Comparison of ENCODE assay signal across 12 mouse cellular contexts in genomic region chr16:44136511-44137021, GRCm38 (mm10). TPM values are rescaled to one million over a fixed set of nuclear protein-coding genes. Genes with fewer than 3 reads are reported as not detected.
DNase-seq lines count a peak whose midpoint lies in the region.
"Had no signal": no experiment of that assay in that cellular context is flagged by ENCODE, and none has a peak within 500 bp of the region (broad histone marks: within the 10 kb centered on the region; RNA-seq: fewer than 3 reads in every experiment).

No protein-coding gene starts in this region.

- no peak overlapping the region for H3K4me3 ChIP-seq in midbrain, embryonic 10.5 days
- no peak overlapping the region for H3K4me3 ChIP-seq in heart, embryonic 10.5 days
- H3K4me3 ChIP-seq: heart, embryonic 15.5 days; hindbrain, embryonic 12.5 days; limb, embryonic 15.5 days had no signal

- H3K27me3 ChIP-seq in midbrain, embryonic 10.5 days (ENCODE audit: low read depth, poor library complexity, severe bottlenecking), result no peaks in the 10 kb centered on the region
- H3K27me3 ChIP-seq in heart, embryonic 10.5 days (ENCODE audit: insufficient read depth, poor library complexity, severe bottlenecking), result no peaks in the 10 kb centered on the region
- H3K27me3 ChIP-seq: heart, embryonic 15.5 days; hindbrain, embryonic 12.5 days; limb, embryonic 15.5 days had no signal

- DNase-seq in adrenal gland, adult 2 months, result peak; percentile 41
- no peak for DNase-seq in adrenal gland, postnatal 25 days
- DNase-seq in lung, postnatal 25 days (ENCODE audit: low spot score), result peak; percentile 23
- DNase-seq in lung, postnatal 4 days, result no peak
- DNase-seq in kidney, adult 9 months, result peak; percentile 83
- DNase-seq in midbrain, embryonic 10.5 days (ENCODE audit: low spot score), result no peak
- DNase-seq in heart, embryonic 10.5 days (ENCODE audit: low spot score), result no peak
- DNase-seq in cerebellum, postnatal 25 days, result no peak
- DNase-seq: cerebellum, adult 9-11 months had no signal

- no peaks in the 10 kb centered on the region for H3K9me3 ChIP-seq in midbrain, embryonic 10.5 days (replicated peaks)
- no peaks in the 10 kb centered on the region for H3K9me3 ChIP-seq in heart, embryonic 10.5 days
- H3K9me3 ChIP-seq: heart, embryonic 15.5 days; hindbrain, embryonic 12.5 days; limb, embryonic 15.5 days had no signal

- H3K36me3 ChIP-seq in midbrain, embryonic 10.5 days, result no peaks in the 10 kb centered on the region
- H3K36me3 ChIP-seq in heart, embryonic 10.5 days, result no peaks in the 10 kb centered on the region
- H3K36me3 ChIP-seq: heart, embryonic 15.5 days; hindbrain, embryonic 12.5 days; limb, embryonic 15.5 days had no signal

- H3K4me1 ChIP-seq in midbrain, embryonic 10.5 days, result peaks cover 19% of the 10 kb centered on the region
- peaks cover 9% of the 10 kb centered on the region for H3K4me1 ChIP-seq in heart, embryonic 10.5 days

- WGBS in midbrain, embryonic 10.5 days, result 92% methylated on average over 6 of the region's 6 CpGs
- WGBS in heart, embryonic 10.5 days, result 89% methylated on average over 6 of the region's 6 CpGs

- no peak overlapping the region for H3K27ac ChIP-seq in midbrain, embryonic 10.5 days (replicated peaks)
- no peak overlapping the region for H3K27ac ChIP-seq in heart, embryonic 10.5 days
- H3K27ac ChIP-seq: heart, embryonic 15.5 days; hindbrain, embryonic 12.5 days; limb, embryonic 15.5 days had no signal

RNA-seq across cellular contexts. Expression of gene Atp6v1a, which starts 2.9 kb away (rescaled TPM):
- total RNA-seq in adrenal gland, adult 2 months (2021), result 100 to 1,000 TPM; 140 to 162 TPM
- 10.5 and 12.9 TPM in 2 replicates for polyA plus RNA-seq in adrenal gland, adult 2 months (2012; rRNA removed)
- total RNA-seq in adrenal gland, postnatal 25 days (2021), result 149 and 153 TPM in 2 replicates
- polyA plus RNA-seq in midbrain, embryonic 10.5 days (2016; fragmentation: Nextera tagmentation; extraction: Ambion mirVana), result 43.3 and 55.5 TPM in 2 replicates
- 38.1 and 39.2 TPM in 2 replicates for polyA plus RNA-seq in heart, embryonic 10.5 days (2016; fragmentation: Nextera tagmentation; extraction: Ambion mirVana)

RNA-seq across cellular contexts. Expression of gene Naa50, which starts 3.1 kb away (rescaled TPM):
- 10 to 100 TPM; 73.5 to 81.3 TPM for total RNA-seq in adrenal gland, adult 2 months (2021)
- polyA plus RNA-seq in adrenal gland, adult 2 months (2012; rRNA removed), result 14.6 and 22.8 TPM in 2 replicates
- 79.9 and 101 TPM in 2 replicates for total RNA-seq in adrenal gland, postnatal 25 days (2021)
- polyA plus RNA-seq in midbrain, embryonic 10.5 days (2016; fragmentation: Nextera tagmentation; extraction: Ambion mirVana), result 129 and 143 TPM in 2 replicates
- 101 and 126 TPM in 2 replicates for polyA plus RNA-seq in heart, embryonic 10.5 days (2016; fragmentation: Nextera tagmentation; extraction: Ambion mirVana)

RNA-seq across cellular contexts. Expression of gene Usf3, which starts 36.5 kb away (rescaled TPM):
- 10 to 100 TPM; 17.0 to 24.6 TPM for total RNA-seq in adrenal gland, adult 2 months (2021)
- 3.1 and 5.0 TPM in 2 replicates for polyA plus RNA-seq in adrenal gland, adult 2 months (2012; rRNA removed)
- 29.2 and 32.3 TPM in 2 replicates for total RNA-seq in adrenal gland, postnatal 25 days (2021)
- 1.7 and 2.3 TPM in 2 replicates for polyA plus RNA-seq in midbrain, embryonic 10.5 days (2016; fragmentation: Nextera tagmentation; extraction: Ambion mirVana)
- polyA plus RNA-seq in heart, embryonic 10.5 days (2016; fragmentation: Nextera tagmentation; extraction: Ambion mirVana), result 2.4 and 2.8 TPM in 2 replicates

Comparison
In these comparisons a context has a peak if more than half of its experiments do, and no peak if none do; other contexts are left out.
1. DNase-seq: peak in adrenal gland, adult 2 months (single experiment), lung, postnatal 25 days (single experiment) and kidney, adult 9 months (single experiment); none in adrenal gland, postnatal 25 days (single experiment), lung, postnatal 4 days (0 of 2), midbrain, embryonic 10.5 days (single experiment), heart, embryonic 10.5 days (single experiment) and cerebellum, postnatal 25 days (0 of 2).